Comparison of ENCODE assay signal across 20 mouse cellular contexts in the genomic region with DNA sequence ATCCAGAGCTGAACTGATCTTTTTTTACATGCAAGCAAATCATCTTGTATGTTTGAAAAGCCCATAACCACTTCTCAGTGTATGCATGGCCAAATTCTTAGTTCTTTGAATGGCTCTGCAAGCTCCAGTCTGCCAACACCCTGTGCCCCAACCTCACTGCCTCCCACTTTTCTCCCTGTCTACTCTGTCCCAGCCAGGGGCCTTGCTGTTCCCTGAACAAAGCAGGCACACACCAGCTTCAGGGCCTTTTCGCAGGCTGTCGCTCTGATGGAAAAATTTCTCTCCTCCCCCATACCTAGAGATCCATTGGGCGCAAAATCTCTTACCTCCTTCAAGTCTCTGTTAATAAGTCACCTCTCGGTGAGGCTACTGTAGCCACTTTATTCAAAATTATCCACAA.
"Had no signal": no experiment of that assay in that cellular context is flagged by ENCODE, and none has a peak within 500 bp of the region (broad histone marks: within the 10 kb centered on the region; RNA-seq: fewer than 3 reads in every experiment).

No protein-coding gene starts in this region.

- H3K27me3 ChIP-seq: heart, embryonic 13.5 days; heart, embryonic 15.5 days; hindbrain, embryonic 13.5 days; hindbrain, embryonic 15.5 days; limb, embryonic 13.5 days; limb, embryonic 15.5 days; liver, embryonic 12.5 days had no signal

- H3K4me3 ChIP-seq: heart, adult 2 months; heart, embryonic 13.5 days; heart, embryonic 15.5 days; hindbrain, embryonic 13.5 days; hindbrain, embryonic 15.5 days; limb, embryonic 13.5 days; limb, embryonic 15.5 days; liver, embryonic 12.5 days had no signal

- H3K4me1 ChIP-seq: heart, embryonic 13.5 days; heart, embryonic 15.5 days; hindbrain, embryonic 15.5 days; limb, embryonic 13.5 days; limb, embryonic 15.5 days; liver, embryonic 12.5 days had no signal

- H3K4me2 ChIP-seq: heart, embryonic 11.5 days; heart, embryonic 13.5 days; heart, embryonic 15.5 days; hindbrain, embryonic 13.5 days; hindbrain, embryonic 15.5 days; limb, embryonic 13.5 days; limb, embryonic 15.5 days; liver, embryonic 12.5 days had no signal

- DNase-seq: forebrain, postnatal 0 days; gastrocnemius, postnatal 14 days; gastrocnemius, postnatal 36 days; heart, adult 2 months; heart, postnatal 14 days; heart, postnatal 36 days; layer of hippocampus, adult 9-11 months; layer of hippocampus, postnatal 36 days; left cerebral cortex, postnatal 4 days had no signal

- H3K36me3 ChIP-seq: heart, embryonic 13.5 days; heart, embryonic 15.5 days; hindbrain, embryonic 13.5 days; hindbrain, embryonic 15.5 days; limb, embryonic 13.5 days; limb, embryonic 15.5 days; liver, embryonic 12.5 days had no signal

- H3K9ac ChIP-seq: forebrain, postnatal 0 days; heart, embryonic 13.5 days; heart, embryonic 15.5 days; hindbrain, embryonic 13.5 days; hindbrain, embryonic 15.5 days; limb, embryonic 13.5 days; limb, embryonic 15.5 days; liver, embryonic 12.5 days; liver, embryonic 14.5 days had no signal

- ATAC-seq: forebrain, postnatal 0 days; hindbrain, postnatal 0 days; intestine, embryonic 16.5 days; liver, embryonic 12.5 days had no signal

- H3K27ac ChIP-seq: heart, adult 2 months; heart, embryonic 13.5 days; heart, embryonic 15.5 days; hindbrain, embryonic 13.5 days; hindbrain, embryonic 15.5 days; hindbrain, postnatal 0 days; limb, embryonic 13.5 days; limb, embryonic 15.5 days; liver, embryonic 12.5 days; liver, embryonic 14.5 days had no signal

- H3K9me3 ChIP-seq: heart, embryonic 15.5 days; hindbrain, embryonic 13.5 days; hindbrain, embryonic 15.5 days; limb, embryonic 13.5 days; limb, embryonic 15.5 days; liver, embryonic 12.5 days had no signal
